ENCODE assay signal across 45 mouse cellular contexts in genomic region chr17:26802886-26803285, GRCm38 (mm10). TPM values are rescaled to one million over a fixed set of nuclear protein-coding genes. Genes with fewer than 3 reads are reported as not detected.
"Had no signal": no experiment of that assay in that cellular context is flagged by ENCODE, and none has a peak within 500 bp of the region (broad histone marks: within the 10 kb centered on the region; RNA-seq: fewer than 3 reads in every experiment).

No protein-coding gene starts in this region.

- H3K27me3 ChIP-seq: heart, embryonic 12.5 days; heart, embryonic 13.5 days; heart, embryonic 15.5 days; hindbrain, embryonic 12.5 days; hindbrain, embryonic 13.5 days; hindbrain, embryonic 15.5 days; intestine, embryonic 15.5 days; kidney, embryonic 15.5 days had no signal

- H3K9me3 ChIP-seq: heart, embryonic 15.5 days; hindbrain, embryonic 10.5 days; hindbrain, embryonic 12.5 days; hindbrain, embryonic 15.5 days; intestine, embryonic 15.5 days; kidney, embryonic 15.5 days had no signal

- DNase-seq: heart, postnatal 10 days; heart, postnatal 14 days; heart, postnatal 4 days; kidney, adult 11 months; kidney, adult 18-20 months; kidney, adult 2 months; kidney, adult 8-10 months; kidney, adult 9 months; kidney, postnatal 10 days; kidney, postnatal 14 days; kidney, postnatal 25 days; kidney, postnatal 36 days; kidney, postnatal 4 days; layer of hippocampus, adult 9-11 months; layer of hippocampus, postnatal 36 days had no signal

- ATAC-seq: hindbrain, embryonic 16.5 days; hindbrain, postnatal 0 days; inflammation-experienced regulatory T-cells, adult 6 months; intestine, embryonic 15.5 days; intestine, embryonic 16.5 days; intestine, postnatal 0 days had no signal

- H3K4me2 ChIP-seq: heart, embryonic 12.5 days; heart, embryonic 13.5 days; heart, embryonic 15.5 days; hindbrain, embryonic 12.5 days; hindbrain, embryonic 13.5 days; hindbrain, embryonic 14.5 days; hindbrain, embryonic 15.5 days; intestine, embryonic 15.5 days; kidney, embryonic 15.5 days had no signal

- H3K4me1 ChIP-seq: hindbrain, embryonic 10.5 days; hindbrain, embryonic 12.5 days; hindbrain, embryonic 13.5 days; hindbrain, embryonic 15.5 days; intestine, embryonic 15.5 days; kidney, embryonic 15.5 days had no signal

- H3K9ac ChIP-seq: heart, embryonic 12.5 days; heart, embryonic 13.5 days; heart, embryonic 15.5 days; hindbrain, embryonic 12.5 days; hindbrain, embryonic 13.5 days; hindbrain, embryonic 14.5 days; hindbrain, embryonic 15.5 days; intestine, embryonic 15.5 days; kidney, embryonic 15.5 days had no signal

- H3K36me3 ChIP-seq: heart, embryonic 12.5 days; heart, embryonic 13.5 days; heart, embryonic 15.5 days; hindbrain, embryonic 10.5 days; hindbrain, embryonic 12.5 days; hindbrain, embryonic 13.5 days; hindbrain, embryonic 15.5 days; intestine, embryonic 15.5 days; kidney, embryonic 15.5 days had no signal

- H3K4me3 ChIP-seq: heart, embryonic 12.5 days; heart, embryonic 13.5 days; heart, embryonic 15.5 days; hindbrain, embryonic 10.5 days; hindbrain, embryonic 12.5 days; hindbrain, embryonic 13.5 days; hindbrain, embryonic 15.5 days; intestine, embryonic 15.5 days; kidney, embryonic 15.5 days; layer of hippocampus, adult 2 months; left cerebral cortex, adult 2 months had no signal

- H3K27ac ChIP-seq: heart, embryonic 13.5 days; heart, embryonic 15.5 days; hindbrain, embryonic 10.5 days; hindbrain, embryonic 12.5 days; hindbrain, embryonic 13.5 days; hindbrain, embryonic 14.5 days; hindbrain, embryonic 15.5 days; hindbrain, postnatal 0 days; intestine, embryonic 15.5 days; kidney, embryonic 15.5 days; kidney, postnatal 0 days; layer of hippocampus, adult 2 months; left cerebral cortex, adult 2 months had no signal

RNA-seq across cellular contexts. Expression of gene Nkx2-5, which starts 41.9 kb away (rescaled TPM):
- total RNA-seq: hematopoietic stem cell, adult 5-6 weeks; hindbrain, postnatal 0 days; layer of hippocampus, adult 18-20 months; layer of hippocampus, adult 2 months; layer of hippocampus, adult 8-10 months; layer of hippocampus, postnatal 10 days; layer of hippocampus, postnatal 14 days; layer of hippocampus, postnatal 25 days; layer of hippocampus, postnatal 36 days; left cerebral cortex, adult 18-20 months; left cerebral cortex, adult 2 months; left cerebral cortex, adult 8-10 months had no signal
- polyA plus RNA-seq: hindbrain, embryonic 10.5 days; hindbrain, embryonic 11.5 days; hindbrain, embryonic 12.5 days; hindbrain, embryonic 14.5 days; hindbrain, embryonic 16.5 days; hindbrain, postnatal 0 days; inflammation-experienced regulatory T-cells, adult 6 months; intestine, embryonic 15.5 days; kidney, adult 2 months; kidney, embryonic 14.5 days; kidney, embryonic 15.5 days; kidney, embryonic 16.5 days; kidney, postnatal 0 days; large intestine, adult 2 months had no signal
